Mouse (Mus musculus) retina, postnatal 7 days (tissue): ENCODE data around the gene Fbxo24.

Source experiments
- DNase-seq: peaks from one replicate; pipeline ENCODE4 v3.0.0-alpha.2; 2012; ENCODE audit warnings: low read depth, low spot score

Fbxo24 gene

GRCm38 (mm10) chr5:137628498-137629305, at the start of gene Fbxo24, which contains the start of the genes Lrch4 and Gm20605:
TSS of gene Fbxo24 (minus strand) at chr5:137629002.
TSS of gene Lrch4 (plus strand) at chr5:137629121.
TSS of gene Gm20605 (plus strand) at chr5:137629175.
- peak; percentile 99 for DNase-seq

GRCm38 (mm10) chr5:137677859-137678258, 49.1 kb upstream of the Fbxo24 start:
- no peak for DNase-seq

GRCm38 (mm10) chr5:137674786-137675185, 46.0 kb upstream of the Fbxo24 start:
- no peak for DNase-seq

GRCm38 (mm10) chr5:137673015-137673414, 44.2 kb upstream of the Fbxo24 start:
- DNase-seq: no peak

GRCm38 (mm10) chr5:137672361-137672760, 43.6 kb upstream of the Fbxo24 start:
- DNase-seq: no peak

GRCm38 (mm10) chr5:137671443-137672240, 42.8 kb upstream of the Fbxo24 start:
- no peak for DNase-seq

GRCm38 (mm10) chr5:137670240-137670639, 41.4 kb upstream of the Fbxo24 start:
- no peak for DNase-seq

GRCm38 (mm10) chr5:137668971-137669370, 40.2 kb upstream of the Fbxo24 start:
- no peak for DNase-seq

GRCm38 (mm10) chr5:137663057-137663456, 34.3 kb upstream of the Fbxo24 start:
- no peak for DNase-seq

GRCm38 (mm10) chr5:137660064-137660688, 31.4 kb upstream of the Fbxo24 start:
- DNase-seq: no peak

GRCm38 (mm10) chr5:137656977-137657376, 28.2 kb upstream of the Fbxo24 start:
- DNase-seq: peak; percentile 72

- no peak for DNase-seq
Measured at GRCm38 (mm10) chr5:137654746-137655145, 25.9 kb upstream of the Fbxo24 start.

- DNase-seq: no peak
Measured at GRCm38 (mm10) chr5:137653366-137653765, 24.6 kb upstream of the Fbxo24 start.

GRCm38 (mm10) chr5:137652474-137652873, 23.7 kb upstream of the Fbxo24 start:
- DNase-seq: peak; percentile 85

- no peak for DNase-seq
Measured at GRCm38 (mm10) chr5:137649669-137650571, 21.1 kb upstream of the Fbxo24 start.

GRCm38 (mm10) chr5:137649251-137649650, 20.4 kb upstream of the Fbxo24 start:
- no peak for DNase-seq

GRCm38 (mm10) chr5:137647827-137648601, 19.2 kb upstream of the Fbxo24 start:
- DNase-seq: no peak

GRCm38 (mm10) chr5:137645652-137646091, 16.9 kb upstream of the Fbxo24 start, which contains the start of gene Irs3:
TSS of gene Irs3 (minus strand) at chr5:137645714.
- no peak for DNase-seq

- DNase-seq: no peak
Measured at GRCm38 (mm10) chr5:137645091-137645651, 16.4 kb upstream of the Fbxo24 start.

- no peak for DNase-seq
Measured at GRCm38 (mm10) chr5:137644484-137644883, 15.7 kb upstream of the Fbxo24 start.
